Mouse (Mus musculus): ENCODE measurements around the gene Kif18b.
A peak's percentile ranks its signal among the peaks of the same experiment; 100 is the strongest.

Kif18b gene

DNA sequence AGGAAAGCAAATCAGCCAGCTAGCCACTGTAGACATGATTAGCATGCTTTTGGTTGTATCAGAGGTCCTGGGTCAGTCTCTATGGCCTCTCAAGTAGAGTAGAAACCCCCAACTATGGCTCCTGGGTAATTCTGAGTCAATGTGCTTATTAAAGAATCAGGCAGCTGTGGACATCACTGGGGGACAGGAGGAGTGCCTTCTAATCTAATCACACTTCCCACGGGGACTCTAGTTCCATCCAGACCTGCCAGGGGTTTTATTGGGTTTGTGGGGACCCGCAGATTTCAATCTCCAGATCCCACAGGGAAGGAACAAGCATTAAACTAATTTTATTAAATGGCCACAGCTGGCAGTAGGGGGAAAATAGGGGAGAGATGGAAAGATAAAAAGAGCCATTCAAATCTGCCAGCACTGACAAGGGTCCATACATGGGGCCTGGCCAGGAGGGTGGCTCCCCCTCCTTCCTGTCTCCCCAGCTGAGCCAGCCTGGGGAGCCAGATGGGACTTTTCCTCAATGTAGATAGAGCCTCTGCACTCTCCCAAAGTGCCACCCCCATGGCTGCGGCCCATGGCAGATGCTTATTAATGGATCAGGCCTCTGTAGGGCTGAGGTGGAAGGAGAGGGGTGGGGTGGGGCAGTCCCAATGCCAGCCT, 12.7 kb upstream of the Kif18b start:
- no peak for DNase-seq

DNA sequence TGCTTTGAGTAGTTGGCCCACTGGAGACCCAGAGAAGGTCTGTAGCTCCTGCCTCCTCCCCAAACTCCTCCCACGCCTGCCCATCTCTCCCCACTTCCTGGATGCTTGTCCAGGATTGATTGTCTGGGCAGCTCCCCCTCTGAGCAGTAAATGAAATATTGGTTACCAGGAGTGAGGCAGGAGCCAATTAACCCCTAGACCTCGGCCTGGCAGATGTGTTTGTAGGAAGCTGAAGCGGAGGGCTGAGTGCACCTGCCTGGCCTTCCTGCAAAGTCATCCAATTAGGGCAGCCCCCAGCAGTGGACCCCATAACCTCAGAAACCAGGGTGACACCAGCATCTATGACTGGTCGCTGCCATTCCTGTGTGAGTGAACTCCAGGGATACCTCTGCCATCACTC, 11.3 kb upstream of the Kif18b start:
- DNase-seq = peak; percentile 22

DNA sequence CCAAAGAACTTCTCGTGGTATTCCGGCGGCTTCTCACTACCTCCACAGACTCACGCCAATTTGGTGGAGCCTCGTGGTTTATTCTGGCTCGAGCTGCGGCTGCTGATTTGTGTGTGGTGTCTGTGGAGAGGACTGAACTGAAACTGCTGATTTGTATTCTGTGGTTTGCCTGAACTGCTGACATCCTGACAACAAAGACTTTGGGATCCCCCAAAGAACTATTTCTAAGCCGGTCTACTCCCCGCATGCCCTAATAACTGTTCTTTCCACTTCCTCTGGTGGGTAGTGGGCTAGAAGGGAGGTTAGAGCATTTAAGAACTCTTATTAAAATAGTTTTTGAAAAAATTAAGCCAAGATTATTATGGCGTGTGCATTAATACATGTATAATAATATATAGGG, 5.7 kb upstream of the Kif18b start:
- DNase-seq = no peak

DNA sequence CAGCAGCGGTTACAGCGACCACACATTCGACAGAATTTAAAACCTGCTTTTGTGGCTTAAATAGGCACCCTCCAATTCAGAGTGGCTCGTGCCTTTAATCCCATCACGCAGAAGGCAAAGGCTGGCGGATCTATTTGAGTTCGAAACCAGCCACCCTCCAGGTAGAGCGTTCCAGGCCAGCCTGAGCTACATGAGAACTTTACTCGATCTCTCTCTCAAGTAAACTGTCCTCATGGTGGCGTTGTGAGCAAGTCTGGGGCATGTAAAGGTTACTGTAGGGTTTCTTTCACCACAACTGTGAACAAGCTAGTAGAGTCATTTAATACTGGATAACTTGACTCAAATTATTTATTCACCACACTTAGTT, 410 bp upstream of the Kif18b start:
- peak; percentile 80 for DNase-seq

DNA sequence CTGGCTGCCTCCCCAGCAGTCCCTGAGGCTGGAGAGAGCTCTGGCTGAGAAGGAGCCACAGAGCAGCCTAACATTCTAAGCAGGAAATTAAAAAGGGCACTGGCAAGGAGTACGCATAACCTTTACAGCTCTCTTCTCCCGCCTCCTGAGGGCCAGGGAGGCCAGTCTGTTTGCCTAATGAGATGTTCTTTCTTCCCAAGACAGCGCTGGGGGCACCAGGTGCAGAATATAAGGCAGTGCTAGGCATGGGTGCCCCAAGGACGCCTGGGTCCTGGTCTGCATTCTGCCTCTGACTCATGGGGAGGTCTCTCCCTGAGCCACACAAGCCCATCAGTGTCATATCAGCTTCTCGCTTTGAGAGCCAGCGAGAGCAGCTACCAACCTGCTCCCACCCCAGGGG, 3.4 kb downstream of the Kif18b start:
- no peak for DNase-seq

DNA sequence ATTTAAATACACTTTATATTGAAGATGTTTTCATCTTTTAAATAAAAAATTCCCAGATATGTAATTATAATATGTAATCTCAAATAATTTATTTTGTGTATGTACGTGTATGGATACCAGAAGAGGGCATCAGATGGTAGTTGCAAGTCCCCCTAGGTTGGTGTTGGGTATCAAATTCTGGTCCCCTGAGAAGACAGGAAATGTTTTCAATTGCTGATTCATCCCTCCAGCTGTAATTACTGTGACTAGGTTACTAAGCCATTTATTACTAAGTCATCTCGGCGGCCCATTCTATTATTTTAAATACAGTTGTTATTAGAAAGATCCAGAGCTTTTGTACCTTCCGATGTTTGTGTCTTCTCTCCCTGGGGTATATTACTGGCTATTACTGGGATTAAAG, 6.8 kb downstream of the Kif18b start:
- DNase-seq = no peak

DNA sequence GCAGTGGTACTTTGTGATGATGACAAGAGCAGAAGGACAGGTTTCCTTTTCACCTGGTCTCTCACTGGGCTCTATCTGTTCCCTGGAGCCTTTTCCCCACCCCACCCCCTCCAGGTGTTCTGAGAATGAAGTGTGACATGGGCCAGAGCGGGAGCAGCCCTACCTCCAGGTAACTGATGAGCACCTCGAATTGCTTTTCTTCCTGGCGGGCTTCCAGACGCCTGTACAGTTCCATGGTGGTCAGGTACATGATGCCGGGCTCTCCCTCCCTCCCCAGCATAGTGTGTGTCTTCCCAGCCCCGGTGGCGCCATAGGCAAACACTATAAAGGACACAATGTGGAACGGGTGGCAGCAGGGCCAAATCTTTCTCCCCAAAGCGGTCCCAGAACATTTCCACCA, 9.5 kb downstream of the Kif18b start:
- no peak for DNase-seq

DNA sequence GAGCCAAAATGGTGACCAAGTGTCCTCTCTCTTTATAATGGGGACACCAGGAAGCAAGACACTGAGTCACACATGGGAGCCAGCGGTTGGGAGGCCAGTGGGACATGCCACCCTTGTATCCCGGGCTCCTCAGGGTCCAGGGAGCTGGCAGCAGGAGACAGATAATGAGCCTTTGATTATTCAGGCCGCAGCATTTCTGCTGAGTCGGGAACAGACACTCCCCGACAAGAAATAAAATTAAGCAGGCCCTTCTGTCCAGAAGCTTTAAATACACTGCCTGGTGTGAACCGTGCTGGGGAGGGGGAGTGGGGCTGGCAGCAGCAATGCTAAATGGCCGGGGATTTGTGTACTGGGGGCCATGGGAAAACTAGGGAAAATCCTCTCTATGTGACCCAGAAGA, 13.5 kb downstream of the Kif18b start:
- DNase-seq = no peak

DNA sequence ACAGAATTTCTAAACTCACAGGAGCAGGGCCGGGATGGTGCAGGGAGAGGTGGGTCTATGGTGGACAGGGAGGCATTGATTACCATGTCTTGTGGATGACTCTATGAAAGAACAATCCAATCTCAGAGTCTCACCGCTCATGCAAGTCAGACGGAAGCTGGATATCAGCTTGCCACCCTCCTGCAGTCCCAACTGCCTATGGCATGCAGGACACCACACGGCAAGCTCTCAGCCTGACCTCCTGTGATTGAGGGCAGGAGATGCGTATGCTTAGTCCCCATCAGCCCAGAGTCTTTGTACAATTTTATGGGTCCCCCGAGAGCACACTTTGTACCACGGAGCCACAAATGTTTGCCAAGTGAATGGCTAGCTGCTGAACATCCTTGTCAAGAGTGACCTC, 21.3 kb downstream of the Kif18b start:
- DNase-seq = no peak

DNA sequence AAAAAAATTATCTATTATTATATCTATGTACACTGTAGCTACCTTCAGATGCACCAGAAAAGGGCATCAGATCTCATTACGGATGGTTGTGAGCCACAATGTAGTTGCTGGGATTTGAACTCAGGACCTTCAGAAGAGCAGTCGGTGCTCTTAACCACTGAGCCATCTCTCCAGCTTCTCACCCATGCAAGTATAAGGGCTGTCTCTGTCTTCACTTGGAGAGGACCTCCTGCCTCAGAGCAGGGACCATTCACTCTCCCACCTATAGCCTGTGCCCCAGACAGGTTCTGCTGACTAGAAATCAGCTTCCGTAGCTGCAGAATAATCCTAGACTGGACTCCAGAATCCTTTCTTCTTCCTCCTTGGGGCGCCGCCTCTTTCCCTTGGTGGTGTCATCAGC, 22.8 kb downstream of the Kif18b start:
- DNase-seq = no peak

DNA sequence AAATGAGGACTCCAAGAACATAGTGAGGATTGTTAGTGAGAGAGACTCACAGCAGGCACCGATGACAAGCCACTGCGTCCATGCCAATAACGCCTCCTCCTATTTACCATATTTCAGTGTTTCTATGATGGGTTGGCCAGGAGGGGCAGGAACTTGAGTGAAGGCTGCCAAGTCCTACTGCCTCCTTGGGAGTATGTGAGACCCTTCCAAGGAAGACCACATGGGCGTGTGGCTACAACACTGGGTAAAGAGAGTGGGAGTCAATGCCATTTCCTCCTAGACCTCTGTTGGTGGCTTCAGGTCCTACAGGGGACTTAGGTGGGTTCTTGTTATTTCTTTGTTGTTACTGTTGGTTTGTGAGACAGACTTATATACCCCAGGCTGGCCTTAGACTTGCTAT, 23.7 kb downstream of the Kif18b start:
- DNase-seq = no peak

DNA sequence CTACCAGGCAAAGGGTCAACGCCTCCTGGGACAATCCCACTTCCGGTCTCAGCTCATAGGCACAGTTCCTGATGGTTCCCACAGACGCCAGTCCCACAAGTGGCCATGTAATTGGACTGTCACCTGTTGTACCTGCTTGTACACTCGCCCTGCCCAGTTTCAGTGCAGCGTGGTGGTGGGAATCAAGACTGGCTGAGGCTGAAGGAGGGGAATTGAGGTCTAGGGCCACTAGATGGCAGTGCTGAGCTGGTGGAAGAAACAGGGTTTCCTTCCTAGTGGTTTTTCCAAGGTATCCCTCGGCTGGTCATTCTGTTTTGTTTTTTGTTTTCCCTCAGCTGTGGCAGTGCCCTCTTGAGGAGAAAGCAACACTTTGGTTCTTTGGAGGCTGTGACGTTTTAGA, 24.2 kb downstream of the Kif18b start, which contains the start of gene Gfap:
TSS of gene Gfap (minus strand) at position 150 of the 400 bp plus-strand sequence.
- DNase-seq = peak; percentile 88

DNA sequence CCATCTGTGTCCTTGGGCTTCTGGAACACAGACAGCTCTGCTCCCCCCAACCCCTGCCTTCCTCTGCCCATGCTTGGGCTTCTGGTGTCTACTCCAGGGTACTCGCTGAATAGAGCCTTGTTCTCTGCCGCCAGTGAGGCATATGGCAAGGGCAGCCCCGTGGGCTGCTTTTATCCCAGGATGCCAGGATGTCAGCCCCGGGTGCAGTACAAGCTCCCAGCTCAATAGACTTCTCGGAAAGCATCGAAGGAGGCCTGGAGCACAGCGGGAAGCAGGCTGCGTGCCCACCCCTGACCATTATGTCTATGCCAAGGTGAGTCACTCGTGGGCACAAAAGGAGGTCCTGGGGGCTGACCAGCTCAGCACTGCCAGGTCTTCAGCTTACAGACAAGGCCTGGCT, 26.5 kb downstream of the Kif18b start:
- no peak for DNase-seq

DNA sequence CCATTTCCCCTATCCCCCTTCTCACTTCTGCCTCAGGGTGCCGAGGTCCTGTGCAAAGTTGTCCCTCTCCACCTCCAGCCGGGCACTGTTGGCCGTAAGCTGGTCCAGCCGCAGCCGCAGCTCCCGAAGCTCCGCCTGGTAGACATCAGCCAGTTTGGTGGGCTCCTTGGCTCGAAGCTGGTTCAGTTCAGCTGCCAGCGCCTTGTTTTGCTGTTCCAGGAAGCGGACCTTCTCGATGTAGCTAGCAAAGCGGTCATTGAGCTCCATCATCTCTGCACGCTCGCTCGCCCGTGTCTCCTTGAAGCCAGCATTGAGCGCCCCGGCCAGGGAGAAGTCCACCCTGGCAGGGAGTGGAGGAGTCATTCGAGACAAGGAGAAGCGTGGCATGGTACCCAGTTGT, 28.3 kb downstream of the Kif18b start:
- no peak for DNase-seq

DNA sequence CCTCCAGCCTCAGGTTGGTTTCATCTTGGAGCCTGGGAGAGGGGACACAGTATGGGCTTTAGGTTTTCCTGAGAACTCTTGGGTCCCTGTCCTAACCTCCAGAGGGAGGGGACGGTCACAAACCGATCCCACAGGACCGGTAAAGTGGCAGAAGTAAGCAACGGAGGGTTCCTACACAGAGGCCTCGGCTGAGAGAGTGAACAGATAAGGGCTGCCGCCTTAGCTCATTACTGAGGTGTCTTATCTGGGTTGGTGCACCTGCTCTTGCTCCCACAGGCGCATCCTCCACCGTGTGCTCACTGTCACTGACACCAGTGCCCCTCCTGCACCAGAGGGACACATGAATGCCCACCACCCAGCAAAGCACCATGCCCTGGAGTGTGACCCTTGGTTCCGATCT, 29.1 kb downstream of the Kif18b start:
- DNase-seq = no peak

DNA sequence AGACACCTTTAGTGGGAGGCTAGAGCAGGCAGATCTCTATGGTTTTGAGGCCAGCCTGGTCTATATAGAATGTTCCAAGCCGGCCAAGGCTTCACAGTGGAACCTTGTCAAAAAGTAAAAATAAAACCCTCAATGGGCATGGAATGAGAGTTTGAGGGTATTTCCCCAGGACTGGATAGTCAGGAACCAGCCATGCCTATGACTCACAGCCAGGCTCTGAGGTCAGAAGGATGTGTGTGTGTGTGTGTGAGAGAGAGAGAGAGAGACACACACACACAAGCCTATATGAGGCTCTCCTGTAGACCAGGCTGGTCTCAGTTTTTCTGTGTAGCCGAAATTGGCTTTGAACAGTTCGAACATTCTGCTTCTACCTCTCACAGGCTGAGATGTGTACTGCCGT, 30.2 kb downstream of the Kif18b start:
- DNase-seq = no peak

DNA sequence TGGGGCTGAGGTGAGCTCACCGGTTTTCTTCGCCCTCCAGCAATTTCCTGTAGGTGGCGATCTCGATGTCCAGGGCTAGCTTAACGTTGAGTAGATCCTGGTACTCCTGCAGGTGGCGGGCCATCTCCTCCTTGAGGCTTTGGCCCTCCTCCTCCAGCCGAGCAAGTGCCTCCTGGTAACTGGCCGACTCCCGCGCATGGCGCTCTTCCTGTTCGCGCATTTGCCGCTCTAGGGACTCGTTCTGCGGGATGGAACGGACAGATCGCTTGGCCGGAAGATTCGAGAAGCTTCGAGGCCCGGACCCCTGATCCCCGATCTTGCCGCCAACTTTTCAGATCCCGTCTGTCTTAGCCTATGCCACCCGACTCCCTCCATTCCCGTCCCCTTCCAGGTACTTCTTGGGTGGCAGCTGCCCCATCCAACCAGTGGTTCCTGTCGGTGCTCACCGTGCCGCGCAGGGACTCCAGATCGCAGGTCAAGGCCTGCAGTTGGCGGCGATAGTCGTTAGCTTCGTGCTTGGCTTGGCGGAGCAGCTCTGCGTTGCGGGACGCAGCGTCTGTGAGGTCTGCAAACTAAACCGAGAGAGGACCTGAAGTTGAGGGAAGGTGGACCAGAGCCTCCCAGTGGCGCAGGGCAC, 31.8 kb downstream of the Kif18b start:
- DNase-seq = peak; percentile 87

DNA sequence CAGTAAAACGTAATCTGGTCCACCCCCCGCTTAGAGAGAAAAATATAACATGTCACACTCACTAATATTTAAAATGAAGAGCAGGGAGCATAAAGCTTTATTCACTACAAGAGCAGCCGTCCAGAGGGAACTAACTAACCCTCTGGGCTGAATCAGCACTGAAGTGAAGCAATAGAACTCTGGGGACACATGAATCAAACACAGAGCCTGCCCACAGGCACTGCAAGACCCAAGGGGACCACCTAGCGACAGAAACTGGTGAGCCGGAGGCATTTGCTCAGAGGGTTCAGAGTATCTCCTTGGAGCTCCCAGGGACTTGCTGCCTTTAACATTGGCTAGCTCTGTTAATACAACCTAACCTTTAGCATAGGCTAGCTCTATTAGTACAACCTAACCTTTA, 34.8 kb downstream of the Kif18b start:
- DNase-seq = no peak

DNA sequence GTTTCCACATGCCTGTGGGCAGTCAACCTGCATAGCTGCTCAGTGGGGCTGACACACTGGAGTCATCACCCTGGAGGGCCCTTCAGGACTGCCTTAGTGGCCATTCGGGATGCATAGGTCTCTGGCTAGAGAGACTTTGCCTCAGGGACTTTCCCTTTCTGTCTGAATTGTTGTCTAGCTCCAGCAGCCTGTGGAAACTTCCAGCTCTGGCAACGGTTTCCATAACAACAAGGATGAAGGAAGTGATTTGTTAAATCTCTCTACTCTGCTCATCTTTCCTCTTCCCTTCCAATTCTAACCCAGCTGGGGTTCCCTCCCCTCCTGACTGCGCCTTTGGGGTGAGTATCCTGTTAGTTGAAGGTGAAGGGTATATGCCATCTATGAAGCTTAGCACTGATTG, 36.8 kb downstream of the Kif18b start:
- no peak for DNase-seq

DNA sequence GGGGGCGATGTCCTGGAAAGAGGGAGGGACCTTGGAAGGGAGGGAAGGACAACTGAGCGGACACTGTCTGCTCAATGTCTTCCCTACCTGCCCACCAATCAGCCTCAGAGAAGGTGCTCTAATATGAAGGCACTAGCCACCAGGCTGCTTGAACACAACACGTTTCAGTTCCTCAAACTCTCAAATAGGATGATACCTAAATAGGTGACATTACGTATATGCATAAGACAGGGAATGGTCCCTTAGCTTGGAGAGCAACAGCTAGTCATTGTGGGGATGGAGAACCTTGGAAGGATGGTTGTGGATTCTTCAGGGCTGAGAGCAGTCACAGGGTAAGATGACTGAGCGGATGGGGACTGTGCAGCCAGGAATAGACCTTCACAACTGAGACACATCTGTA, 37.5 kb downstream of the Kif18b start:
- DNase-seq = no peak

DNA sequence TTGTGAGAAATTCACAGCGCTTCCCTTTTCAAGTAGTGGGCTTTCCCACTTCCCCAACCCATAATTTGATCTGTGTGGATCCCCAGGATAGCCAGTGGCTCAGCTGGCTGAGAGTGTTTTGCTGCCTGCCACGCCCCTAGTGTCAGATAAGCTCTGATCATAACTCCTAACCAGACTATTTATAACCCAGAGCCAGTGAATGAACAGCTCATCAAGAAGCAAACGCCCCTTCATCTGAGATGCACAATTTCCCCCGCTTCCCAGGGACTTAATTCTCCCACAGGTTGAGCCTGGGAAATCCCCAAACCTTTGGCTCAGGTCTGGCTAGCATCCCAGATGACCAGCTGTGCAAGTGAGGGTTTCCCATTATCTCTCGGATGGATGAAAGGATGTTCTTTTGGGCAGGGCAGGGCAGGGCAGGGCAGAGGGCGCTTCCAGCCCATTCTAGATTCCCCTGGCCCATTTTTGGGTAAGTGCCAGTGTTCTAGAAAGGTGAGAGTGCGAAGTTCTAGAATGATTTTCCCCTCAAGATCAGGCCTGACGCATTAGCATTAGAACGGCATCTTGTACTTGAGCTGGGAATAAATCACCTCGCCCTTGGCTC, 40.2 kb downstream of the Kif18b start, which contains the start of gene Fam187a:
TSS of gene Fam187a (plus strand) at position 554 of the 604 bp plus-strand sequence.
- DNase-seq = no peak

DNA sequence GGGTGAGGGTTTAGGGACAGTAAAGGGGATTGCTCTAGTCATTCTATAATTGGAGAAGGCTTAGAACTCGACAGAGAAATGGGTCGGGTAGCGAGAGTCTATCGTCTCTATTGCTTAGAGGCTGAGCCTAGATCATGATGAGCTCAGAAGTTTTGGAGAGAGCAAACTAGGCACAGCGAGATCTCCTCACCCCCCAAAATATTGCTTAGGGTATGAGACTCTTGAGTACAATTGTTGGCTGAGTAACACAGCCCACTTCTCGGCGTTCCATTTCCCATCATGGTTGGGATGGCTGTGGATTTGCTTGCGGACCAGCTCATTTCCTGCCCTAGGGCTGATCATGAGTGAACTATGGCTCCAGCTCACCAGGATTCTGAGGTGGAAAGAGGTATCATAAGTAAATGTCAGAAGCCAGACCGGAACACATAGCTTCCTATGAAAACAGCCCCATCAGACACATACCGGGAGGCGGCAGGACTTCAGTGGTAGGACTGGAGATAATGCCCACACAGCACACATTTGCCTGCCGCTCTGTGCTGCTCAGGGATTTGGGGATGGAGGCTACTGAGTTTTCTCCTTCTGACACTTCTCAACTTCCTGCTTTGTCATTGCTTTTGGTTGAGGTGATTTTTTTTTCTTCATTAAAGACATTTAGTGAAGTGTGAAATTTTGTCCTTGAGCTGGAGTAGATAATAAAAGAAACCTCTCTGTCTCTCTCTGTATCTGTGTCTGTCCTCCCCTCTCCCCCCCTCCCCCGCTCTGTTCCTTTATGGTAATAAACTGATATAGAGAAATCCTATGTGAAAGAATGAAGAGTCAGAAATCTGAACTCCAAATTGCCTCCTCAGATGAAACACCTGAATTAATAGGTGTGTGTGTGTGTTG, 43.4 kb downstream of the Kif18b start:
- DNase-seq = no peak

DNA sequence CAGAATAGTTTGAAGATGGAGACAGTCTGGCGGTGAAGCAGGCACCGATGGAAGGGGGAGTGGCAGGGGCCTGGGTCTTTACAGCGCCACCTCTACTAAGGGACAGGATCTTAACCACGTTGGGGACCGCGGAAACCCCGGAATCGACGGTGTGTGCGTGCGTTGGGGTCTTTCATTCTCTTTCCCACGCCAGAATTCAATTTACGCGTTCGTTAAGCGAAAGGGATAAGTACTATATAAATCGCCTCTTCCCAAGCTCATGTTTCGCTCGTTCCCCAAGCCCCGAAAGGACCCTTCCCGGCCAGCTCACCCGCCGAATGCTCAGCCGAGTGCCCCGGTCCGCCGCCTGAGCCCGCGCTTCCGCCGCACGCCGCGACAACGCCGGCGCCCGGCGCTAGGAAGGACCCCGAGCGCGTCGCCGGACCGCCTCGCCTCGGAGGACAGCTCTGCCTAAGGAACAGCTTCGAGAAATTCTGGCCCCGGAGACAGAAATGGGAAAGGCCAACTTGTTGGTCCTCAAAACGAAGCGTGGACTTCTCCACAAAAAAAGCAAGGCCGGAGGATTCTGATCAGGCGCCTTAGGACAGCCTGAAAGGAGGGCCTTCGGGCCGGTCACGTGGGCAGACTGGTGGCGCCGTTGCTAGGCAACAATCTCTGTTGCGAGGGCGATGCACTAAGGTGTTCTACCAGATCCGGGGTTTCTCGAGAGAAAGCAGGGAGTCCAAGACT, 44.2 kb downstream of the Kif18b start, which contains the start of the genes Eftud2 and Ccdc103:
TSS of gene Eftud2 (minus strand) at position 401 of the 729 bp plus-strand sequence.
TSS of gene Ccdc103 (plus strand) at position 620 of the 729 bp plus-strand sequence.
- peak; percentile 95 for DNase-seq
